Mouse (Mus musculus) frontal cortex, postnatal 36 days (tissue): ENCODE measurements around the gene Tns3.

Experiments
- DNase-seq, 2 experiments: peaks; one replicate each; pipeline ENCODE4 v3.0.0; 2022; ENCODE audit warnings: low spot score in 2 of 2

Gene Tns3

GRCm38 (mm10) chr11:8680650-8681049 is 16.3 kb upstream of the Tns3 start:
- no peak for DNase-seq

GRCm38 (mm10) chr11:8679221-8679620 is 14.9 kb upstream of the Tns3 start:
- DNase-seq = no peak

GRCm38 (mm10) chr11:8678260-8678995 is 14.1 kb upstream of the Tns3 start:
- DNase-seq = no peak

DNA sequence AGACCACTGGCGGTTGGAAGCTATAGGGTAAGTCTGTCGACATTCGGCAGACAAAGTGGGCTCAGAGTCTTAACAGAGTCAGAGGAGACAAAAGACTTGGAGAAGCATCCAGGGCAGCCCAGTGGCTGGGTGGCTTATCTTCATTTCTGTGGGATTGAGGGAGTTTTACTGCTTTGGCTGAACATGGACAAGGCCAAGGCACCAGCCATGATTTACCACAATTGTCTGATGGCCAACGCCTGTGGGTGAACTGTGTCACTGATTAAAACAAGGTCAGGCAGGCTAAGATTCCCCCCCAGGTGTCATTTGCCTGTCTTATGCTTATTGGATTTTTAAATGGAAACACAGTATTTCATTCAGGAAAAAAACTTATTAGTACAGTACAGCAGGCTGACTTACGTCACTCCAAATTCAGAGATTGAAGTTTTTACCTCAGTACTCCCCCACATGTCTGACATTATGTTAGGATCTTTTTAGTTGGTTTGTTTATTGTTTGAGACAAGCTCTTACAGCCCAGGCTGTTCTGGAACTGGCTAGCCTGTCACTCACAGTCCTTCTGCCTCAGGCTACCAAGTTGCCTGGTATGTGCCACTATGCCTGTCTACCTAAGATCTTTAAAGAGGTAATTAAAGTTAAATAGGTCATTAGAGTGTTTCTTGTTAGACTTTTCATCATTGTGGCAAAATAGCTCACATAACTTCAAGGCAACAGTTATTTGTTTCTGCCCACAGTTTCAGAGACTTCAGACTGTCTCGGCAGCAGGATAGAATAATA is 11.6 kb upstream of the Tns3 start:
- DNase-seq = no peak

DNA sequence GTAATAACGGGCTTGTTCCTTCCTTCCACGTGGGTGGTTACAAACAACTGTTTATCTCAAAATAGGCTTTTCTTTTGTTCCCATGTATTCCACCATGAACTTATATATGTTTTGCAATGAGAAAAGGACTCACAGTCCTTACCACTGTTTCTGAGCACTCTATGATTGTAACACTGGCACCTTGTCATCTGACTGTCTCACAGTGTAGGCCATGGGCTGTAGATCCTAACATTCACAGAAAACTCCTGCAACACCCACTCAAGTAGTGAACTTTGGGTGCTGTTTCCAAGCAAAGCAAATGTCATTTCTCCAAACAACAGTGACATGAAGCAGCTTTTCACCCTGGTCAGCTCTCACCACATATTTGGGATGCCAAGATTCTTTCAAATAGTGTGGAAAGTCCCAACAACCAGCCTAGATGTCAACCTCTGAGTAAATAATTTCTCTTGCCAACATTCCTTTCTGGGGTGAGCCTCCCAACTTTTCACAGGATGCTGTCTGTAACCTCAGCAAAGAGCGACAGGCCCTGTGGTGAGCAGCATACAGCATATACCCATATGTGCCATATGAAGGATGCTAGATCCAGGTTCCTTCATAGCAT is 10.3 kb upstream of the Tns3 start:
- no peak for DNase-seq

DNA sequence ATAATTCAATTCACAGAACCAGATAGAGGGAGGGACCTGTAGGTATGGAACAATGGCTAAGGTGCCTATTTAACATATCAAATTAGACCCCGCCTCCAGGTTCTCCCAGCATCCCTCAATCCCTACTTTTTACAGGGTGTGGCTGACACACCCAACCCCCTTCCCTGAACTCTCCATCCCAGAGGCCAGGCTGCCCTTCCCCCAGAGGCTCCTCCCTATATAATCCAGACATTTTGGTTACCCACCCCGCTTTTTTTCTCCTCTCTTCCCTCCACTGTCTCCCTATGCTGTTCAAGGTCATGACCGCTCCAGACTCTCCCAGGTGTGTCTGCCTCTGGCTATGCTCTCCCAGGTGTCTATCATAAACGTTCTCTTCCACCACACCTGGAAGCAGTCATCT is 7.4 kb upstream of the Tns3 start:
- no peak for DNase-seq

DNA sequence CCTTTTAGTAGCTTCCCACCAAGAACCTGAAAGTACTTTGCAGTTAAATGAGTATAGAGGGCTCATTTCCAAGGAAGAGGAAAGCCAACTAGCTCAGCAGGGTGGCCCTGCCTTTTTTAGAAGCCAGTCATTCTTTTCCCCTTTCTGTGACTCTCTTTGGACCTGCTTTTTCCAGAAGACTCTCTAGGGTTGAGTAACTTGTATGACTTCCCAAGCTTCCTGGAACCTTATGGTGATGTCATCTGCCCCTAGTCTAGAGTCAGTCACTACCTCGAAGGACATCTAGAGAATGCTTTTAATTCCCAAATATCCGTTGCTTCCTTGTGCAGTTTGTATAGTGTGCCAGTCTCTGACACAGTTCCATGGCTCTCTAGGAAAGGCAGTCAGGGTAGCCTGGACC is 4.8 kb upstream of the Tns3 start:
- no peak for DNase-seq

DNA sequence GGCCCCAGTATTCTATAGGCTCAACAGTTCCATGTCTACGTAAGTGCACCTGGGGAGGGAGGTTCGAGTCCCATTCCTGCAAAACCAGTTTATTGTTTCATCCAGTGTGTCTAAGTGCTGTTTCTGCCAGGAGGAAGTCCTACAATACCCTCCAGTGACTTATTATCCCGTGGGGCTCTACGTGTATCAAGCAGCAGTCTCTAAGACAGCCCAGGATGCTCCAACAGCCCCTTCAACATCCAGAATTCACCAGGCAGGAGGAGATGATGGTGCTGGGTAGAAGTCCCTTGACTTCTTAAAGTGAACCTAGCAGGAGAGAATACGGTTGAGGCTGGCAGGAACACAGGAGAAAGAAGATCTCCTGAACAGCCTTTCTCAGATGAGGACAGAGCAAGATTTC is 462 bp upstream of the Tns3 start:
- DNase-seq = no peak

- DNase-seq = peak in 1 of 2 experiments; percentile 14
Observed at GRCm38 (mm10) chr11:8663444-8664392, 617 bp downstream of the Tns3 start.

- DNase-seq = no peak
Observed at GRCm38 (mm10) chr11:8662706-8663429, 1.5 kb downstream of the Tns3 start.

DNA sequence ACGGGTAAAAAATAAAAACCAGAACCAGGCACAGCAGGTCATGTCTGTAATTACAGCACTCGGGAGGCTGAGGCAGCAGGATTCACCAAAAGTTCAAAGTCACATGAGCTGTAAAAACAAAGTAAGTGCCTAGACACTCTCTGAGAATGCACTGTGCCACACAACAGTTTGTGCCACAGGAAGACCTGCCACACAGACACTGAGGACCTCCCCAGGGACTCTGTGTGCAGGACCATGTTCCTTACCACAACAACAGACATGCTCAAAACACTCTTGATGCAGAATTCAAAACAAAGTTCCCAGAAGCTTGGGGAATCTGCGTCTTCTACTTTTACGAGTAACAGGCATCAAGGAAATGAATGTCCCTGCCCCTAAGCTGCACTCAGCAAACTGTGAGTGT is 3.4 kb downstream of the Tns3 start:
- DNase-seq = no peak

GRCm38 (mm10) chr11:8659851-8660250 is 4.5 kb downstream of the Tns3 start:
- DNase-seq = no peak

DNA sequence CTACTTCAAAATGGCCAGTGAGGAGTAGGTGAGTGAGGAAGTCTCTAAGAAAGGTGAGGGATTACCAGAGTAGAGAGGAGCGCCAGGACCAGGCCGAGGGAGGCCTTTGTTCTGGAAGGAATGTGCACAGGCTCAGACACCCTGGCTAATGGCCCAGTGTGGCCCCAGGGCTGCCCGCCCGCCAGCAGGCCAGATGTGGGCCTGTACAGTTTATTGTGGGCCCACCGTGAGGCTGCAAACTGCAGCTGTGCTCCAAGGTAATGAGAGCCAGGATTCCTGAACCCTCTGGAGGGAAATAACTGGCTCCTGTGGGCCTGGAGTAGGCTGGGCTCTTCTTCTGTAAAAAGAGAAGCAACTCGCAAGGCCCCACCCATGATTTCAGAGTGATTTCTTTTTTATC is 5.3 kb downstream of the Tns3 start:
- no peak for DNase-seq

GRCm38 (mm10) chr11:8657493-8657892 is 6.8 kb downstream of the Tns3 start:
- DNase-seq = no peak

GRCm38 (mm10) chr11:8656448-8657393 is 7.6 kb downstream of the Tns3 start:
- no peak for DNase-seq

GRCm38 (mm10) chr11:8653800-8654295 is 10.5 kb downstream of the Tns3 start:
- no peak for DNase-seq

DNA sequence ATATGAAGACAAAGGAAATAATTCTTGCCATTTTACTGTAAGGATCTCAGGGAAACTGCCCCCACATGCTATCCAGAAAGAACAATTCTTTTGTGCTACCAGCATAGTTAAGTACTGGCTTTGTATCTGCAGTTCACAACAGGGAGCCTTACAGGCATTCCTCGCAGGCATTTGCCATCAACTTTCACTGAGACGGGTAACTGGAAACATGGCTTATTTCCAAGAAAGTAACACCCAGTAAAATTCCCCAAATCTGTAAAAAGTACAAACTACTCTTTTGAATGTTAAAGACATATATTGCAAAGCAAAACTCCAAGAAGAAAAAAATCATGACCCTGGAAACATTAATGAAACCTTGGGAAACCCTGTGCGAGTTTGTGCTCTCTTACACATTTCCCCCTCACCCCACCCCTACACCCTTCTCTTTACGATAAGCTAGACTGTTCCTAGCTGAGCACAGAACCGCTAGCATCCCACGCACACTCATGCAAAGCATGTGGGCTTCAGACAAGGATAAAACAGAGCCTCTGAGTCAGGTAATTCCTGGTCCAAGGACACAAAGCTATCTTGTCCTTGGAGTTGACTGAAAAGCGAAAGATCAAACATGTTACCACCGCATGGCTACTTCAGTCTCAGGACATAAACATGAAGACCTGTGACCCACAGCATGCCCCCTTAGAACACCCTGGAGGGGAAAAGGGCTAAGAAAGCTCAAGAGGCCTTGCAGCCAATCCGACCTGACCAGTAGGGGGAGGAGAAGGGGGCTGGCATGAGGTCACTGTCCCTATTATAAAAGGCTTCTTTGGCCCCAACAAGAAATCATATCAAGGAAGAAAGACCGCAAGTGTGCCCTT is 11.3 kb downstream of the Tns3 start:
- peak; percentile 43 to 52 for DNase-seq

DNA sequence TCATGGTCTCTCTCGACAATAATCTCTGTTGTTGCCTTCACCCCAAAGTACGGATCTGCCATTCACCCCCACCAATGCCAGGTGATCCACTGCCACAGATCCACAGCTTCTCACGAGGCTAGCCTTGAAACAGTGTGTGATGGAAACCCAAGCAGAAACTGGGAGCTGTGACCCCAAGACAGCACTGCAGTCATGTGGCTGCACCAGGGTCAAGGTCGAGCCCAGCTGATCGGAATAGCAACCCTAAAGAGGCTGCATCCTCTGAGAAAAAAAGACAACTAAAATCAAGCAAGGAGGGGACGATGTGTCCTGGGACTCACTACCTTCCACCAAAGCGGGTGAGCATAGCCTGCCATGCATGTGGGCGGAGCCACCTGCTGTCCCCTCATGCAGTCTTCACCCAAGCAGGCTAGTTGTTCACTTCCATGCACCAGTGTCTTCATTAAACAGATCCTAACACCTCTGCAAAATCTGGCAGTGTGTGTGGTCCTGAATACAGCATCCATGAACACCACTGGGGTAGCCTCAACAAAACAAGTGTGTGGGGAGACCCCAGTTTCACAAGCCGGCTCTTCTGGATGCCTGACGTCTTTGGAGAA is 12.1 kb downstream of the Tns3 start:
- DNase-seq = no peak
